Mouse (Mus musculus): ENCODE results near the gene Alox12.

DNA sequence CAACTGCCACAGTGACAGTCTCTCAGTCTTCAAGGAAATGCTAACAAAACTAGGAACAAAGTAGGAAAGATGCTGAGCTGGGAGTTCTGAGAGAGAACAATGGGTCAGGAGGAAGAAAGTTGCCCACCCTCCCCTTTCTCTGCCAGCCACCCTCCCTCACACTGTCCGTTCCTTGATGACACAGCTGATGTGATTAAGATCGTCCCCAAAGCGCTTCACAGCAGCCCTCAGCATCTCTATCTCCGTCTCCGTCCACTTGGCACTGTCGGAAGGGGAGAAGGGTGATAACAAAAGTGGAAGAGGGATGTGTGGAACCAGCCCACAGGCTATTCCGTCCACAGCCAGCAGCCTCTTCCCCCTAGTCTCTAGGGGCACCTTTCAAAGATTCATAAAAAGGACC, 18.4 kb downstream of the Alox12 start:
- TF ChIP-seq CTCF (conservative IDR thresholded peaks at IDR 0.05; ENCODE audit: insufficient read depth, insufficient read length, low read depth, low read length): no peak
- TF ChIP-seq POLR2A (IDR thresholded peaks at IDR 0.05; ENCODE audit: low read depth, low read length): no peak

Data from kidney, adult 2 months (tissue).